Mouse (Mus musculus) thymus, postnatal 10 days (tissue): ENCODE measurements at regions not wholly inside any gene's neighbourhood (a gene's known extent, or its start where the extent isn't known, plus 50 kb on each side); places are given as distances from the start of the nearest gene placed in this dataset.

Source experiments
- DNase-seq, 2 experiments: peaks; one replicate each; pipeline ENCODE4 v3.0.0; 2021; ENCODE audit warnings: low spot score in 2 of 2

DNA sequence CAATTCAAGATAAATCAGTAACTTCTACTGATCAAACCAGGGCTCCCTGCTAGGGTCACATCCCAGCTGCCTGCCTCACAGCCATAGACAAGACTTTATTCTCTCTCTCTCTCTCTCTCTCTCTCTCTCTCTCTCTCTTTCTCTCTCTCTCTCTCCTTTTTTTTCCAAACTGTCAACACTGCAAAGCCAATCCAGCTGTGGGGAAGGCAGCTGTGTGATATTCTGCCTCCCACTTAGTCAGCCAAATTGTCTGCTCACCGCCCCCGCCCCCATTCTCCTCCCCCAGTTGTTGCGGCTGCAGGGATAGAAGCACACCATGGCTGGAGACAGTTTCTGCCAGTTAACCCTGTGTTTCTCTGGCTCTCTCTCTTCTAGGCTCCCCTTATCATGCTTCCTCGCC lies 198.3 kb downstream of the Cdca7 start:
- DNase-seq, result no peak

DNA sequence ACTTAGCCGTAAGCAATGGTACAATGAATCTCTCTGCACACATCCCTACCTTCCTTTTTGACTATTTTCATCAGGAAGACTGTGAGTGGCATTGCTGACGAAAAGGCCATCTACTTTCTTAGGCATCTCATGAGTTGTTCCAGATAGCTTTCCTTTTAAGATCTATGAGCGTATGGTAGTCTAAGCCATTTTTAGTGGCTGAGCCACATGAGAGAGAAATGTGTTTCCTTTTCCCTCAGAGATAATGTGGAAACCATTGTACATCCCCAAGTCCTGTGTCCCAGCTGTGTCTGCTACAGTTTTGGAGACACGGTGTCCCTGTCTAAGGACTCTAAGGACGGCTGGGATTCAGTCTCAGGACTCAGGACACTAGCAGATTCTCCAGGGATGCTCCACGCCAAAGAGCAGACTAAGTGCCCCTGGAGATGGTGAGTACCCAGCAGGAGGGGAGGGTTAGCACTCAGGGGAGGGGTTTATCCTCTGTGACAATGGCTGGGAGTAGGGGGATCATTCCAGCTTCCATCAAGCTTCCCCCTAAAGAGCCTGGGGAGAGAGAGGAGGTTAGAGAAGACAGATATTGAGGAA lies 199.0 kb downstream of the Cdca7 start:
- no peak for DNase-seq

DNA sequence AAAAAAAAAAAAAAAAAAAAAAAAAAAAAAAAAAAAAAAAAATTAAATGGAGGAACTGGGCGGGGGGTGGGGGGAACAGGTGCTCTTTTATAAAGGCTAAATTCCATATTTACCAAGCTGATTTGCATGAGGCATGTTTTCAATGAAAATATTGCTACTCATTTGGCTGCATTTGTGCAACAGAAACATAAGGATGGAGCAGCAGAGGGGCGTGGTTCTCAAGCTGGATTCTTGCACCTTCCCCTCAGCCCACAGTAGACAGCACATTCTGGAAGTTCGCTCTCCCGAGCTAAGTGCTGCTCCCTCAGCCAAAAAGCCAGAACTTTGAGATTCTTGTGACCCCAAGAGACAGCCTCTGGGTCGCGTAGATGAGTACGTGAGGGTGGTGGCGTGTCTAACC lies 201.8 kb downstream of the Cdca7 start:
- no peak for DNase-seq

DNA sequence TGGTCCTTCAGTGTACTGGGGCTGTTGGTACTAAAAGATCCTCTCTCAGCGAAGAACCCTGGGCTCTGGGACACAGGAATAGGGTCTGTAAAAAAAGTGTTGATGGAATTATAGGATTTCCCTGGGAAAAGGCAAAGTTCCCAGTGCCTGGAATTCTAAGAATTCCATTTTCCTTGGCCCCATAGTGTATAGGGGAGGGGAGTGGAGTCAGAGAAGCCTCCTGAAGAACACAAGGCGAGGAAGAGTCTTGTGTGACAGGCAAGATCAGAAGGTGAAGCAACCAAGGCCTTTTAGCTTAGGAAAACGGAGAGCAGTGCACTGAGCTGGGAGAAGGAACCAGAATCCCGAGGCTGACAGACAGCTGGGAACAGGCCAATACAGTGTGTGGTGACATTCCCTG lies 212.1 kb downstream of the Cdca7 start:
- DNase-seq, result no peak

DNA sequence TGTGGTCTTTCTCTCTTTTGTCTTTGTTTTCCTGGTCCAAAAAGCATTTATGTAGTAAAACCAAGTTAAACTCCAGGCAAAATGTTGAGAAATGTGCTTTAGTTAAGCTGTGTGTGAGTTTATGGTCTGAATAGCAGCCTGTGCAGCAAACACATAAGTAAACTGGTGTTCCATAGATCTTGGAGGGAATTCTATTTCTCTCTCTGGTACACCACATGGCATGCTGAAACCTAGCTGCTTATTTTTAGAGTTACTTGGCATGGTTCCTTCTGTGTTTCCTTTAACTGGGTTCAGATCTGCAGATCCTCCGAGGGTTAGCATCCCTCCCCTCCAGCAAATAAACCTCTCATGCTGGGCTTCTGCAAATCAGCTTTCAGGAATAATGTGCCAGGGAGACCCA lies 225.1 kb downstream of the Cdca7 start:
- no peak for DNase-seq

DNA sequence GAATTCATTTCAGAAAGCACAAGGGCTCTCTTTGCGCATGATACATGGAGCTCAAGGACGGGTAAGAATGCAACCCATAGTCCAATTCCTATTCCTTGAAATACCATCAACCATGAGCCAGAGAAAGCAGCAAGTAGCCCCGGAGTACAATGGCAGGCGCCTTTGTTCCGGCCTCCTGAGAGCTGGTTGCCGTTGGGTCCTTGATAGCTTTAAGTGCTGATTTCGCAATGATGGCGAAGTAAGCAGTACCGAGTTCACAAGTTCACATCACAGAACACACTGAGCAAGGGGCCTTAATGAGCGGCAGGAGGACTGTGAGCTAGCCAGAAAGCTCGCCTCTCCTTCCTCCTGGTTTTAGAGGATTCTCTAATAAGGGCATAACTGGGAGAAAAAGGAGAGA lies 227.3 kb downstream of the Cdca7 start:
- DNase-seq, result no peak

DNA sequence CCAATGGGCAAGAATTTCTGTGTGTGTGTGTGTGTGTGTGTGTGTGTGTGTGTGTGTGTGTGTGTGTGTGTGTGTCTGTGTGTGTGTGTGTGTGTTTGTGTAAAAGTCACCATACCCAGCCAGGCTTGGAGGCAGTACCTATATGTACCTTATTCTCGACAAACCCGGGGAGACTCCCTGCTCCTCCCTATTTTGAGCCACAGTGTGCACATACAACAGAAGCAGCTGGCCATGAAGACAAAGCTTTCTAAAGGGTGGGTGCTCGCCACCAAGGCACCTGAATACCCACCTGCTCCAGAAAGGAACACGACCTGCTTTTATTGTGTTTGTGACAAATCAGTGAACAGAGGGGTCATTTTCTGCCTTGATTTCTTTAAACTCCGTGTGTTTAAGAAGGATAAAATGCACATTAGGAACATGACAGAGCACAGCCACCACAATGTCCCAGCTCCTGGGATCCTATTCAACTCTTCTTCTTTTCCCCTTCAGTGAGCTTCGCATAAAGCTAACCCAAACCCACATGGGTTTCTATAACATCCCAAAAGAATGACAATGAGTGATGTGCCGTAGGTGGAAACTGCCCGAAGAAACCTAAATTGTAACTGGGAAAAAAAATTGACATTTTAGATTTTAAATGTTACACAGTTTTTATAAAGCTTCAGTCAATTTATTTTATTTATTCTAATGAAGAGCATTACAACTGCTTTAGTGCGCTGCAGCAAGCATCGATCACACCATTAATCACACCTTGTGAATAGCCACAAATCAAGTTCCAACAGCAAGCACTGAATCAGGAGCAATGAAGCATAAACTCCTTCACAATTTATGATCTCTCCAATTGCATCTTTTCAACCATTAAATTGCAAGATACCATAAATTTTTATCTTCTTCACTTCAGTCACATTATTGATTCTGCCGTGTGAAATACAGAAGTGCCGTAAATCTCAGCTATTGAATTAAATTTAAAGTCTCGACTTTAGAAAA lies 232.0 kb downstream of the Cdca7 start:
- DNase-seq, result no peak

DNA sequence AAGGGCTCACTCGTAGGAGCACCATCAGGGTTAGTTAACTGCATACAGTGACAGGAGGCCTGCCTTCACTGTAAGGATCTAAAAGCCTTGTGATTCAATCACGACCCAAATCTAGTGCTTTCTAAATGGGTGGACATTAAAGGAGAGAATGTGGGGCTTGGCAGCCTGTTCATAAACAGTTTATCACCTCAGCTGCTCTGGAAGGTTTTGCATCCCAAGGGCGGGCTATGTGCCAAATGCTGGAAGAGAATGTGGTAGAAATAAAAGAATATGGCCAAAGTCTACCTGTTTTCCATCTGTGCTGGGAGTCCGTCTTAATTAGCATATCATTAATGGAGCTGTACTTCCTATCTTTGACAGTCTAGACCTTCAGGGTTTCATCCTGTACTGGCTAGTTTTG lies 241.0 kb downstream of the Cdca7 start:
- no peak for DNase-seq

DNA sequence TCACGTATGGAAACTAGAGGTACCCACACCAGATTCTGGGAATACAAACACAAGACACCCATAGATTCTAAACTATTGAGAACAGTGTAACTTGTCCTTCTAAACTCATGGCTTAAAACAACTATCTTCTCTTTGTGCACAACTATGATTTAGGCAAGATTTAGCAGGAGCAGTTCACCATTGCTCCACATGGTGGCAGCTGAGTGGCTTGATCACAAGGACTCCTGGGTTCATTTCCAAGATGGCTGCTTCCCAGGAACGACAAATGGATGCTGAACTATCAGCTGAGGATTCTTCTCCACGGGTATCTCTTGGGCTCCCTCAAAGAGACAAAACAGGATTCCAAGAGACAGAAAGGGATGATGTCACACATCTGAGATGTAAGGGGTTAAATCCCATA lies 251.5 kb downstream of the Sp3 start:
- DNase-seq, result peak; percentile 3 to 21

DNA sequence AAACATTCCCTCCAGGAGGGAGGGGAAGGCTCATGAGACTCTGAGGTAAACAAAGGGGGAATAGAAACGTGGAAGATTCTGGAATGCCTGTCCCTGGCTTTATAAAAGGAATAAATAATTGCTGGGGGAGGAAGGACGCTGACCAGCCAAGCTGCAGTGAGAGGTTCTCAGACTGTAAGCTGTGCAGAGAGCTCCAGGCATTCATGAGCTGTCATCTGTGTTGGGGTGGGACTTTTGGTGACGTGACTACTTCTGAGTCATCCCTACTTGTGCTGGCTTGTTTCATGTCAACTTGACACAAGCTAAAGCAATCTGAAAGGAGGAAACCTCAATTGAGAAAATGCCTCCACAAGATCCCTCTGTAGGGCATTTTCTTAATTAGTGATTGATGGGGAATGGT lies 246.9 kb downstream of the Sp3 start:
- DNase-seq, result no peak

DNA sequence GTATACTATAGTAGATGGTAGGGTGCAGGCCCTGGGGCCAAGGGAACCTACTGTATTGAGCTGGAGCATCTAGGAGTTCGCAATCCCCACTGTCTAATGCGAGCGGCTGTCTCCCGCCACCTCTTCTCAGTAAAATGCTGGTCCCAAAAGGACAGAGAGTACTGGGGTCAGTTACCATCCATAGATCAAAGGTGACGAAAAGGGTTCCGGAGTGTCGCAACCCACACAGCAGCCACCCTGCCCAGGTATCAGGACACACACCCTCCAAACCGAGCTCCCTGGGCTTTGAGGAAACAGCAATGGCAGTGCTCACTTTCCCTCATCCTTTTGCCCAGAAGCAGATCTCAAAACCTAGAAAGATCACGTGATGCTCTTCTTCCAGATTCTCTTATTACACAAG lies 245.2 kb downstream of the Sp3 start:
- no peak for DNase-seq

DNA sequence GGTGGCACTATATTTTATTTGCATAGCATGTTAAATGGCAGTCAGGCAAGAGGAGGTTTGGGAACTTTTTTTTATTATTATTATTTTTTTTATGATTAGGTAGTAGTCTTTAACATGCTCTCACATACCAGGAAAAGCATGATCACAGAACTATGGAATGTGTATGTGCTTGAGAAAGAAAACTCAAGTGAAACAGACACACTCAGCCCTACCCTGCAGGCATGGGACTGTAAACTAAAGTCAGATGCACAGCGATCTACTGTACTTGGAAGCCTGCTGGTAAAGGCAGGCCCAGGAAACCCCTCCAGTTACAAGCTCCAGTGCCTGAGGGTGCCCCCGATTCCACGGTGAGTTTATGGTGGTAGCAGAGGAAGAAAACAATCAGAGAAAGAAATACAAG lies 243.6 kb downstream of the Sp3 start:
- no peak for DNase-seq

DNA sequence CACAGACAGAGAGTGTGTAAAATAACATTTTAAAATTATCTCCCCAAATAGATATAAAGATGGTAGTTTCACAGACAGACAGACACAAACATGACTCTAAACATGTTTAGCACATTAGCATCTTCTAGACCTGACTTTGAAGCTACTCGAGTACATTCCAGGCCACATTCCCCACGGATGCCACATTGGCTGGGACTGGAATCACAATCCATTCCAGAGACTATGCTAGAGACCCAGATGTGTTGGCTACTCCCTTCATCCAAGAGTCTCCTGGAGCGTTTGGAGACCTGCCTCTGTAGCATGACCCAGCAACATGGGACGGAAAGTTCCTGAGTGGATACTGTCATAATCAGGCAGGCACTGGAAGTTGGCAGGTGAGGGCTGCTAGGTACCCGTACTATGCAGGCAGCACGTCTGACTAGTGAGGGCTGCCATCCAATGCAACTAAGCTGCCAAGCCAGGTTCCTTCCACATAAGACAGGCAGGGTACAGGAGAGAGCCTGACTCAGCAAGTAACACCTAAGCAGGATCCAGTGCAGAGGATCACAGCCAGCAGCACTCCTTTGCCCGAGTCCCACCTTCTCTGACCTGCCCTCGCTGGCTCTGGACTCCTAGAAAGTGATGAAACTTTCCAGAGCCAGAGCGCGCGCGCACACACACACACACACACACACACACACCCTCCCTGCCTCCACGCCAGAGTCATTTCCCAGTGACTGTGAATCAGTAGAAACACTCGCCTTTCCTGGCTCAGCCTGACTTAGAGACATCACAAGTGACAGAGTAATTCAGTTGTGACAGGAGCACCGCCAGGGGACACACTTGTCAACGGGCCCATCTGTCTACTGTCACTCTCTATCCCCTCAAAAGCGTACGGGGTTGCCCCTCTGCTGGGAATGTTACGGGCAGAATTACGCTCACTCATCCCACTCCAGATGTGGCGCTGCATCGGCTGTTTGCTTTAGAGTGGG lies 239.6 kb downstream of the Sp3 start:
- DNase-seq, result no peak

DNA sequence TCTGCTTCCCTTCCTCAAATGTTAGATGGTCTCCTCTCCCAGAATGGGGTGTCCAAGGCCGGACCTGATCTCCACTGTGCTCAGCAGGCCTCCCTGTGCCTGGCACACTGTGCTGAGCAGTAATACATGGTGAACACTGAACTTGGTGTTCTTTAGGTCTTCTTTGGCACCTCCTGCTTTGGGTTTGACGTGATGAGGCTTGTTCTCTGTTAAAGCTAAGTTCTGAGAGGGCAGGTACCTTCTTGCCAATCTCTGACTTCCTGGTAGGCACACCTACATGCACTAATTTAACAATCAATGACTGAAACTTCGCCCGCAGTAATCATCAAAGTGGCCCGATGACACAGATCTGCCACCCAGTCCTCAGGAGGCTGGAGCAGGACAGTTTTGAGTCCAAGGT lies 238.5 kb downstream of the Sp3 start:
- no peak for DNase-seq

DNA sequence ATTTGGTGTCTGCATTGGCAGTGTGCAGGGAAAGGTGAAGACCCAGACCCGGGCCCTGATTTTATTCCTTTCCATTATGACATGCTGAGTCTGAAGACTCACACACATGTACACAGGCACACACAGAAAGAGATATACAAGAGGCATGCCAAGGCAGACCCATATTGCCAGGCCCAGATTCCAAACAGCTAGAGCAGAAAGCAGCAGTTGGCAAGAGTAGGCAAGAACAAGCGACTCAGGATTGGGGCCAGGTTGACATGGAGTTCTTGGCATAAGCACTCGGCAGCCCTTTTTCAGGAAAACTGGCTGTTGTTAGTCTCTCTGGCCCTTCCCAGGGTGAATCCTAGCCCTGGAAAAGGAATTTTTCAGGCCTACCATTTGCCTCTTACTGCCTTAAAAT lies 236.6 kb downstream of the Sp3 start:
- no peak for DNase-seq

DNA sequence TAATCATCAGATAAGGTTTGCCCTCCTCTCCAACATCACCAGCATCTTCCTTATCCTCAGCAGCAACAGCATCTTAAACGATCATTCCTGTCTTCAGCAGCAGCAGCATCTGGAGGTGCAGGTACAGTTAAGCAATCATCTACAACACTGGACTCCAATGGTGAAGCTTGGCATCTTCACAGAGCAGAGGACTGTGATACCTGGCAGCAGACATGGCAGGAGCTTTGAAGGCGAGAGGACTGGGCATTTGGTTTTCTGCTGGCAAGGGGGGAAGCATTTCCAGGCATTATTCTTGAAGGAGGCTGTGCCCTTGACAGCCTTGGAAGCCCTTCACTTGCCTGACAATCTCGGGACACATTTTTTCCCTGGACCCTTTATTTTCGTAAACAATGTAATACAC lies 235.3 kb downstream of the Sp3 start:
- no peak for DNase-seq

DNA sequence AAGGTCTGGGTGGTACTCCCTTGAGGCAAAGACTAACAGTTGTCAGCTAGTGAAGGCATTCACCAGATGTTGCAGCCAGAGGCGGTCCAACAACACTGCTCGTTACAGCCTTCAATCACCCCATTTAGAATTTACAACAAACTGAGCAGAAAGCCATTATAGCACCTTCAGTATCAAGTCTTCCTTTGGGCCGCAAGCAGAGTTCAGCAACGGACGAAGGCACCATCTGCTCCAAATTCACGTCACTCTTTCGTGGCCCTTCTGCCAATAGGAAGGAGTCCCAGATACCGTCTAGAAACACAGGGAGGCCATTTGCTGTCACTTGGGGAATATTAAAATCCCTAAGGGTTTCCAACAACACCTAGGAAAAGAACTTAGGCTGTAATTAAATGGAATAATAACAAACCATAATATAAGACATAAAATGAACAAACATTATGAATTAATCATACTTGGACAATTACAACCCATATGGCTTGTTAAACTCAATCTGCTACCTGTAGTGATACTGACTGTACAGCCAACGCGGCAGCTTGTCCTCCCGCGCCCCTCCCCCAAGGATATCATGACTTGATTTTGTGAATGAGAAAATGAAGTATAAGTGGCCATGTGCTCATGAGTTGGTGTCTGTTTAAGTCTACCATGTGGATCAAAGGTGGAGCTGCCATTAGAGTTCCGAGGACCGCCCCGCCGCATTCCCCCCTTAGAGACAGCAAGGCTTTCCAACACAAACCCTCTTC lies 233.6 kb downstream of the Sp3 start:
- no peak for DNase-seq

DNA sequence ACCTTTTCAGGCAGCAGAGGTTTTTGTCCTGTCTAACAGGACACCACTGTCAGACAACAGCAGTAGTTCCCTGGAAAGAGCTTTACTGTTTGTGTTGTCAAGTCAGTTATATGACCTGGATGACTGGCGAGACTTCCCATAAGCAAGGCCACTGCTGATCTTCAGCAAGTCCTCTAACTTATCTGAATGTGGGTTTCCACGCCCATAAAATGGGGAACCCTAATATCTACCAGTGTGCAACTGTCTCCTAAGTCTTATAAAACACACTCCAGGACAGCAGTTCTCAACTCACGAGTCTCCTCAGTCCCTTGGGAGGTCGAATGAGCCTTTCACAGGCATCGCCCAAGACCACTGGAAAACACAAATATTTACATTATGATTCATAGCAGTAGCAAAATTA lies 232.9 kb downstream of the Sp3 start:
- no peak for DNase-seq

DNA sequence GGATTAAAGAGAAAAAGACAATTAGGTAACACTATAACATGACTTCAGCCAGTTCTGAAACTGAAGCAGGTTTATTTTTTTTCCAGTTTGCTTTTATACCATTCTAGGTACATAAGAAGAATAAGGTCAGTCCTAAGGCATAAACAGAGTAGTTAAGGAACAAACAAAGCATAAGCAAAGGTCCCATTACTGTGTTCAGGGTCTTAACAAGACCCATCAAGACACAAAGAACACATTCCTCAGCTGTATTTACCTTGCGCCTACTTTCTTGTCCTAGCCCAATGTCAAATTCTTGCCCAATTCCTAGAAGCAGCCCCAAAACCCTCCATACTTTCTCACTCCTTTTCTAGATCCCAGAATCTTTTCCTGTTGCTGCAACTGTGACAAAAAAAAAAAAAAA lies 230.8 kb downstream of the Sp3 start:
- no peak for DNase-seq

DNA sequence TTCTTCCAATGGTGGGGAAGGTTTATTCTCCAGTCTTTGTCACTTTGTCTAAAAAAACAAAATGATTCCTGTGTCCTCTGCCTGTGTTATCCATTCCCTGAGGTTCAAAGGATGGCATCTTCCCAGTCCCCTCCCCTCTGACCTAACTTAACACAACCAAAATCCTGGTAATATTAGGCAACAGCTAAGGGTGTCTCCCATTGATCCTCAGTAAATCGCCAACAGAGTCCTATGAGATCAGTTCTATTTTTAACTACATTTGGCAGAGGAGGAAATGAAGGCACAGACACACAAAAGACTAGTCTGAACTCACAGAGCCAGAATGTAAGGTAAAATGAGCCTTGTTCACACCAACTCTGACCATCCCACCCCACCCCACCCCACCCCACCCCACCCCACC lies 228.8 kb downstream of the Sp3 start:
- no peak for DNase-seq

DNA sequence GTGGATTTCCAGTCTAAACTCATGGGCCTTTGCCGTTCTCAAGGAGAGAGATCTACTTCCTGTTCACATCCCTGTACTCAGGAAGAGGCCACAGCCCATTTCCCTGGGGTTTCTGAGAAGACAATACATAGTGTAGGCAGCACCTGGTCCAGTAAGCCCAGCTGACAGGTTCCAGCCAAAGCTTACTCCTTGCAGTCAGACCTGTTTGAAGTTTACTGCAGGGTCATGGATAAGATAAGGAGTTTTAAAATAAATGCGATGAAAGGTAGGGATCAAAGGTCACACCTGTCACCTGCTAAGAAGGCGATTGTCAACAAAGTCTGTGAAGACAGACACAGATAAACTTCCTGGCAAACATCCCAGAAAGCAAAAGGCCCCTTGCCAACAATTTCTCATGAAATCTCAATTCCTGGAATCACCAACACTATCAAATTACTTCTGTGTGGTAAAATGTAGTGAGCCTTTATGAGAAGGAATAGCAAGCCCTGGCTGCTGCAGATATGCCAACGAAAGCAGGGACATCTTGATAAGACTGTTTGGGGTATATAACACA lies 227.5 kb downstream of the Sp3 start:
- DNase-seq, result no peak
